Mouse (Mus musculus) testis, adult 2 months (tissue): ENCODE measurements around the gene Epha7. TPM values are rescaled to one million over a fixed set of nuclear protein-coding genes. Genes with fewer than 3 reads are reported as not detected.

ENCODE experiments used
- H3K27ac ChIP-seq: fragments of 200-500 bp; 2 replicates; pipeline ENCODE4 v1.5.1; 2012; ENCODE audit warnings: low read depth, low read length; ENCODE audit not compliant: control insufficient read depth, insufficient read depth
- H3K27me3 ChIP-seq: fragments of 200-500 bp; 2 replicates; pipeline ENCODE4 v1.6.1; 2012; ENCODE audit warnings: mild to moderate bottlenecking, low read length, moderate library complexity; ENCODE audit not compliant: control insufficient read depth, insufficient read depth
- H3K36me3 ChIP-seq: fragments of 200-500 bp; 2 replicates; pipeline ENCODE4 v1.6.1; 2012; ENCODE audit warnings: mild to moderate bottlenecking, low read length; ENCODE audit not compliant: control insufficient read depth, insufficient read depth
- H3K4me1 ChIP-seq: fragments of 200-500 bp; 2 replicates; pipeline ENCODE4 v1.6.1; 2012; ENCODE audit warnings: low read length; ENCODE audit not compliant: control insufficient read depth, insufficient read depth
- H3K4me3 ChIP-seq: fragments of 200-500 bp; 2 replicates; pipeline ENCODE4 v1.5.1; 2012; ENCODE audit warnings: low read depth, mild to moderate bottlenecking, low read length, moderate library complexity, mixed read lengths; ENCODE audit not compliant: control insufficient read depth
- CTCF ChIP-seq: fragments of 200-500 bp; IDR thresholded peaks from 2 replicates; pipeline ENCODE4 v1.5.1; 2012; ENCODE audit warnings: low read depth, mild to moderate bottlenecking, inconsistent platforms, low read length, moderate library complexity; ENCODE audit not compliant: control insufficient read depth, insufficient read depth, insufficient replicate concordance
- POLR2A ChIP-seq: fragments of 200-500 bp; IDR thresholded peaks from 2 replicates; pipeline ENCODE4 v1.6.1; 2012; ENCODE audit warnings: low read depth, mild to moderate bottlenecking, inconsistent platforms, low read length, moderate library complexity; ENCODE audit not compliant: control insufficient read depth
- polyA plus RNA-seq: library from polyadenylated mRNA; depleted of rRNA; stranded (reverse); fragments of >200 nt; gene quantifications from 2 replicates; pipeline ENCODE4 v1.2.3, GENCODE M21; 2012

Gene Epha7
- polyA plus RNA-seq, 1 experiment: 2.2 TPM

DNA sequence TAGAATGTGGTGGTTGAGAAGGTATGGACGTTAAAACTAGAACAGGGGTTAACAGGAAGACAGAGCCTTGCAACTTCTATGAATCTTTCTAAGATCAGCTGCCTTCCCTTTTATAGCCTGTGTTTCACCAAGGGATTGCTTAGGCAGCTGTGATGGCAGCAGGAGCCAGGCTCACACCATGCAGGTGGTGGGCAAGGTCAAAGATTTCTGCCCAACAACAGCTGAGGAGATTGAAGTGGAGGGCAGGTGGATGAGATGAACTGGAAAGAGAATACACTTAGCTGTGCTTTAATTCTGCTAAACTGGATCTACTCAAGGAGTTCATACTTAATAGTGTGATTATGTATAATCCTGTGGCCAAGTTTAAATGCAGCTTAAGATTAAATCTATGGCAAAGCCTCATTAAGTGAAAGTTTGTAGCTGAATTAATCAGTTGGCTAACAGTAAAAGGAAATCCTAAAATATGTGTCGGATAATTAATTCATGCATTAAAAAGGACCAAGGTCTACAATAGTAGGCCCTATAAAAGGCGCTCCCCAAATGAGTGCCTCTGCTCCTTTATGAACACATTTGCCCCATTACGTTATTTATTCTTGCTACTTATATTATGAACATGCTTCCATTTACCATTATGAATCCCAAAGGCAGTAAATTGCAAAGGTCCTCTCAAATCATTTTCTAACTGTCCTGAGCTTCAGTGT lies 89.2 kb downstream of the Epha7 start:
- Histone ChIP-seq H3K4me3 (no peak overlapping the region), H3K4me1 (no peaks in the 10 kb centered on the region), H3K36me3 (no peaks in the 10 kb centered on the region), H3K27me3 (no peaks in the 10 kb centered on the region), H3K27ac (no peak overlapping the region)
- TF ChIP-seq POLR2A: no peak
- no peak for TF ChIP-seq CTCF

DNA sequence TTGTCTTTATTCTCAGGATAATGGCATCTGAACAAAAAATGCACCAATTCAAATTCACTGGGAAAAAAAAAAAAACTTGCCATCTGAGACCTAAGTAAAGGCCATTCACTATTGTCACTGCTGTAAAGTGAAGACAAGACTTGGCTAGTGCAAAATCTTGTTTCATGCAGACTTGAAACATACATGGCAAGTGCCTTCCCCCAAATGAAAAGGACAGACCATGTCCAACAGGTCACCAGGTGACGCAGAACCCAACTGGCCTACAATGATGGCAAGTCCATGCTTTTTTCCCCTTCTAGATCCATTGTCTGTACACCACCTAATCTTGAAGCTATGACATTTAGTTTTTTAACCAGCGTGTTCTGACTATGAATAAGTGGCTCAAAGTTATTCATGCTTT lies 94.1 kb downstream of the Epha7 start:
- H3K4me3 ChIP-seq: no peak overlapping the region
- TF ChIP-seq POLR2A: no peak
- TF ChIP-seq CTCF: no peak
- H3K27me3 ChIP-seq: no peaks in the 10 kb centered on the region
- no peak overlapping the region for H3K27ac ChIP-seq
- H3K4me1 ChIP-seq: no peaks in the 10 kb centered on the region
- H3K36me3 ChIP-seq: no peaks in the 10 kb centered on the region

- no peak overlapping the region for H3K27ac ChIP-seq
- no peaks in the 10 kb centered on the region for H3K4me1 ChIP-seq
- H3K36me3 ChIP-seq: no peaks in the 10 kb centered on the region
- no peak overlapping the region for H3K4me3 ChIP-seq
- TF ChIP-seq POLR2A: no peak
- no peak for TF ChIP-seq CTCF
- no peaks in the 10 kb centered on the region for H3K27me3 ChIP-seq
Observed at GRCm38 (mm10) chr4:28910127-28910526, 97.2 kb downstream of the Epha7 start.

DNA sequence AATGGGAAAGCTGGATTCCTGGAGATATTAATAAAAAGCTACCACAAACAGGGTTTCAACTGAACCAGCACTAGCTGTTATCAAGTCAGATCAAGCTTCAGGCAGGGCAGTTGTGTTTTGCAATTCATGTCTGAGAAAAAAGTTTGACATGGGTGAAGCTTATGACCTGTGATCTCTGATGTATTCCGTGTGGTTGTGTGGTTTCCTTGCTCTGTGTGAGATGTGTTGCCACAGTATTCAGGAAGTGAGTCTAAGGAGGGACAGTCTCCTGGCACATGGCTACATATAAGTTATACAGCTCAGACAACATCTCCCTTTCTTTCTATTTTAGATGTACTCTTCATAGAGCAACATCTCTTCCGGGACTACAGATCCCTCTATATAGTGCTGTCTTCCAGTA lies 99.1 kb downstream of the Epha7 start:
- TF ChIP-seq POLR2A (no peak), CTCF (no peak)
- no peaks in the 10 kb centered on the region for H3K36me3 ChIP-seq
- H3K4me3 ChIP-seq: no peak overlapping the region
- H3K4me1 ChIP-seq: no peaks in the 10 kb centered on the region
- H3K27ac ChIP-seq: no peak overlapping the region
- H3K27me3 ChIP-seq: no peaks in the 10 kb centered on the region

- H3K27ac ChIP-seq: no peak overlapping the region
- H3K27me3 ChIP-seq: no peaks in the 10 kb centered on the region
- no peaks in the 10 kb centered on the region for H3K36me3 ChIP-seq
- H3K4me1 ChIP-seq: no peaks in the 10 kb centered on the region
- no peak overlapping the region for H3K4me3 ChIP-seq
- no peak for TF ChIP-seq CTCF
- TF ChIP-seq POLR2A: no peak
Observed at GRCm38 (mm10) chr4:28913613-28914012, 100.7 kb downstream of the Epha7 start.

DNA sequence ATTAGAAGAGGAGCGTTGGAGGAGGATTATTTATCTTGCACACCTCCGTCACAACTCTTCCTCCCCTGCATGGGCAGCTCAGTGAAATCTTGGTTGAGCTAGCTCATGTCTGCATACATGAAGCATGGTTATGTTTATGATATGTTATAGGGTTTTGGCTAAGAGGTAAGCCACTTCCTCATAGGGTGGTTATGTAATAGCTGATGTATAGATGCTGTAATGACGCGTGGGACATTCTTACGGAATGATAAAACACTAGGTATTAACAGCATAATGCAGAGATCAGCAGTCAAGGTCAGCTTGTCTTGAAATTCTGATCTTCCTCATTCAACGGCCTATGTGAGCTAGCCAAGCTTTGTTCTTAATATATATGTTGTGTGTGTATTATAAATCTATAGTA lies 107.7 kb downstream of the Epha7 start:
- no peak overlapping the region for H3K27ac ChIP-seq
- H3K36me3 ChIP-seq: no peaks in the 10 kb centered on the region
- no peak for TF ChIP-seq POLR2A
- no peak for TF ChIP-seq CTCF
- no peak overlapping the region for H3K4me3 ChIP-seq
- H3K27me3 ChIP-seq: no peaks in the 10 kb centered on the region
- no peaks in the 10 kb centered on the region for H3K4me1 ChIP-seq

DNA sequence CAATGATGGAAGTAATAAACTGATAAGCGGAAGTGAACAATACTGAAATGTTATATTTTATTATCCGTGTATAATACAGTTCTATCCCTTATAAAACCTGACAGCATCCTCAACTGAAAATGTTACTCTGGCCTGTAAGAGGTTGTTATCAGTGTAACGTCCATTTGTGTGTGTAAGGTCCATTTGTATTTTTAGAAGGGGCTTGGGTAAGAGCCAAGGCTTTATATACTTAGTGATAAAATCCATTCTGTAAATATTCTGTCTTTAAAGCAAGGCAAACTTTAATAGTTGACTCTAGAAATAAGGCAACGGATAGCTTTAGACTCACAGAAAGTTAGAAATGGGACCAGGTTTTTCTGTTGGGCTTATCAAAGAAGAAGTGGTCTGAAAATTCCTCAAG lies 113.1 kb downstream of the Epha7 start:
- H3K4me1 ChIP-seq: no peaks in the 10 kb centered on the region
- no peak for TF ChIP-seq CTCF
- TF ChIP-seq POLR2A: no peak
- H3K27ac ChIP-seq: no peak overlapping the region
- H3K4me3 ChIP-seq: no peak overlapping the region
- no peaks in the 10 kb centered on the region for H3K27me3 ChIP-seq
- H3K36me3 ChIP-seq: no peaks in the 10 kb centered on the region
